Mouse (Mus musculus) natural killer cell, adult 2 months (primary cell): Measurements from ENCODE around the gene 3110018I06Rik.
A peak's percentile ranks its signal among the peaks of the same experiment; 100 is the strongest.

Experiments used
- DNase-seq, 2 experiments: peaks; one replicate each; pipeline ENCODE4 v3.0.0; 2022; ENCODE audit warnings: low spot score in 2 of 2

The 3110018I06Rik gene

DNA sequence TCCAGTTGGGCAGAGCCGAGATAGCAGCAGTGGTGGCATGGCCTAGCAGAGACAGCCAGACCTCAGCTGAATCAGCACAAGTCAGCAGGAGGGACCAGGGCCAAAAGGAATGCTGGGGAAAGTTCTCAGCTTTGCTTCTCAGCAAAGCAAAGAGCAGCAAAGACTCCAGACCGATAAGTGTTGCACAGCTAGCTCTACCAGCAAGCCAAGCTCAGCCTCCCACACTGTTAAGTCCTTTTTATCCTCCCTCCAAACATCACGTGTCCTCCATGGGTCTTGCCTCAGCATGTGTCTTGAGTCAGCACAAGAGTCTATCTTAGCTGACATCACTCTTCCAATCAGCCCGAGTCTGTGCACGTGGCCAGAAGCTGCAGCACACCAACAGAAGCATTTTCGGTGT, at the start of gene 3110018I06Rik:
Gene 3110018I06Rik (plus strand): TSS at position 262 of the 400 bp plus-strand sequence.
- no peak for DNase-seq

DNA sequence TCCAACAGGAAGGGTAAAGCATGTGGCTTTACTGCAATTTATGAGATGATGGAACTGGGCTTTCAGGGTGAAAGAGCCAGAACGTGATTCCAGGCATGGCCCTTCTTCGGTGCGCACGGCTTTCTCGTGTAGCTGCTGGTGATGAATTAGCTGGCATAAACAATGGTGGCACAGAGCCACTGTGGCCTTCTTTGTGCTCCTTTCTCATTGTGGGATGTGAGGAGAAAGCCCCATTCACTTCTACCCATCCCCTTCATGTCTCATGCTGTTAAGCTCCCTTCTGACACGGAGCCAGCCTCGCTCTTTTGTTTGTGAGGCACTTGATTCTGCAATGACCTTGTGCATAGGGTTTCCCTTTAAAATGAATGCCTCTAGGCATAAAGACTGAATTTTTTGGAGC, 43.8 kb upstream of the 3110018I06Rik start:
- no peak for DNase-seq

DNA sequence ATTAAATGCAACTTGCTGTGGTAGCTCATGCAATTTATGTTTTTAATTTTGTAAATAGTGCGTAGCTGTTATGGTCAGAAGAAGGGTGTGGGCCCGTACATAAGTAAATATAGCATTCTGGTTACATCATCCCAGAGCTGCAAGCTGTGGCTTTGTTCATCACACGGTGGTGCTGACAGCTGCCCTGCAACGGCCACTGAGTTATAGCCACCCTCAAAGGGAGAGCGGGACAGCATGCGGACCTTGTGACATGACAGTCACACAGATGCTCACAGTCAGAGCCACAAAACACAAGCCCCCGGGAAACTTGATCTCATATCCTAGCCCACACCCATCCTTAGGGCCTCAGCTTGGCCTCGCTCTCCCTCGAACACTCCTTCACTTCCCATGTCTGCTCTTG, 30.6 kb upstream of the 3110018I06Rik start:
- DNase-seq = no peak

DNA sequence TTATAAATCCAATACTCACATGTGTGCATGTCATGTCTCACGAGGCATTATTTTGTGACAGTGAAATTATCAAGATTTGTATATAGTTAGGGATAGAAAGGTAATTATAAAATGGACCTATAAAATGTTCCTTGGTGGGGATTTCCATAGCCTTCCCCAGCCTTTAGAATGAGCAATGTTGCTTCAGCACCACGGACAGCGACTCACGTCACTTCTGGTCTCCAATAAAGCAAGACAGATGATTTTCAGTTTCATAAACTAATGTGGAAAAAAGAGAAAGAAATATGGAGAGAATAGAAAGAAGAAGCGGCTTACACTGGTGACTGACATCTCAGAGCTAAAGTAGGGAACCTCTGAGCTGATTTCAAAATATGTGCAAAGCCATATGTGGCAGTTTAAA, 23.7 kb upstream of the 3110018I06Rik start:
- DNase-seq = peak in 1 of 2 experiments; percentile 1

DNA sequence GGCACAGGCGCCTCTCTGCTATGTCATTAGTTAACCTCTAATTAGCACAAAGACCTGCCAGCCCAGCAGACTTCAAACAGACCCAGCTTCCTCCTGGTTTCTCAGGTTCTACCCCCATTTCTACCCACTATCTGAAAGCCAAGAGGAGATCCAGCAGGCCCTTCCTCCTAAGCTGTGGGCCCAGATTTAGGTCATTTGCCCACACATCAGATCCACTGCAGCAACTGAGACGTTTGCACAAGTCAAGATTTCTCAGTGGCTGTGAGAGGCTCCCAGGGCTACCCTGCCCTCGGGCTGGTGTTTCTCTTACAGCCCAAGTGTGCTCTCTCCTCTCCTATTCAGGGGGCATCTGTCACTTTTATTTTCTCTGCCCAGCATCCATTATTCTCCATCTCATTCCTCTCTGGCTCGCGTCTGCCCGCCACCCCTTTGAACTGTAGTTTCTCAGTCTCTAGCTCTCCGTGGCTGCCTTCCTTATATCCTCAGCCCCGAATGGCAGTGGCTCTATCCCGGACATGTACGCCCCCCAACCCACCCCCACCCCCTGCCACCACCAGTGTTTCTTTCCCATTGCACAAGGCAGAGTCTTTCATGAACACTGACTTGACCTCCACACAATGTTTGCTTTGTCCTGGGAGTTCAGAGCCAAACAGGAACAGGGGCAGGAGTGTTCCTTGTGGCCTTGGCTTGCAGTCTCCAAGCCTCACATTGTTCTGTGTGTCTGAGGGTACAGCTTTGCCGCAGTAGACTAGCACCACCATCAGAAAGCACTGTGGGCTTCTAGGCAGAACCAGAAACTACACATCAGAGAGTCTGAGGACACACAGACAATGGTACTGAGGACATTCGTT, 11.8 kb upstream of the 3110018I06Rik start:
- no peak for DNase-seq

DNA sequence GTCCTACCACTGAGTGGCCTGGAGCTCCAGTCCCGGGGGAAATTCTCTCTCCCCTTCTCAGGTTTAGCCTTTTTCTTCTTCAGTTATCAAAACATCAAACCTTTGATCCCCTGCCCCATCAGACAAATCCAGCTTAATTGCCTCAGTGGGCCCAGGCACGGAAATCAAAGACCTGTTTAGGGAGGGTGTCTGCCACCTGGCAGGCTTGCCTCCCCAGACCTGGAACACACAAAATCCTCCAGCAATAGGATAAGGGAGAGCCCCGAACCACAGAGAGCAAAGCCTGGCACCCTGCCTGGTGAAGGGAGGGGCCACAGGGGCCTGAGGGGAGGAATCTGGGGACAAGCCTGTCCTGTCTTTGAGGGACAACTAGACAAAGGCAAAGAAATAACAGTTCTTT, 9.1 kb upstream of the 3110018I06Rik start:
- DNase-seq = no peak

DNA sequence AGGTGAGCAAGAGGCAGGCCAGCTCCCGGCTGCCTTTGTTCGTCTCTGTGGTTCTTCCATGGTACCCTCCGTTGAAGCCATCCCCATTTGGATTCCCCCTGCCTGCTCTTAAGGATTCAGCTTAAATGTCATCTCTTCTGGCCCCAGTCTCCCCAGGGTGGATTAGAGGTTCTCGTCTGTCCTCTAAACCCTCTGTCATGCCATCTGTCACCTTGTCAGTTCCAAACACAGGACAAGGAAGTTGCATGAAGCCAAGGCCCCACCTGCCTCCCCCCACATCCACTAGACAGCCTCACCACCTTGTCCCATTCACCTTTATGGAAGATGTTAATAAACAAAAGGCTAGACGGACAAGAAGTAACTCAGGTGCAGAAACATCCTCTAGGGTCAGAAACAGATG, 5.4 kb upstream of the 3110018I06Rik start:
- DNase-seq = no peak

DNA sequence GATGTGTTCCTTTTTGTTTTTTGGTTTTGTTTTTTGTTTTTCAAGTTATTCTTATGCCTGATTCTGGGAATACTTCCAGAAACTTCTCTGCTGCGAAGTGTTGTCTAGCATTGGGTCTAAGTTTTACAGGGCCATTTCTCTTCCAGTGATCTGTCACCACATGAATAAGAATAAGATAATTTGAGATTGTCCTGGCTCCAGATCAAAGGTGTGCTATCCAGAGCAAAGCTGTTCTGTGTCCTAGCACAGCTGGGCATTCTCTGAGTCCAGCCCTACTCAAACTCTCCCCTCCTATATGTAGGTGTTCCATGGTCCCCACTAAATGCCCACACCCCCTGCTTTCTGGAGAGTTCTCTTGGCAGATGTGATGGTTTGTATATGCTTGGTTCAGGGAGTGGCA, 2.9 kb downstream of the 3110018I06Rik start:
- no peak for DNase-seq

DNA sequence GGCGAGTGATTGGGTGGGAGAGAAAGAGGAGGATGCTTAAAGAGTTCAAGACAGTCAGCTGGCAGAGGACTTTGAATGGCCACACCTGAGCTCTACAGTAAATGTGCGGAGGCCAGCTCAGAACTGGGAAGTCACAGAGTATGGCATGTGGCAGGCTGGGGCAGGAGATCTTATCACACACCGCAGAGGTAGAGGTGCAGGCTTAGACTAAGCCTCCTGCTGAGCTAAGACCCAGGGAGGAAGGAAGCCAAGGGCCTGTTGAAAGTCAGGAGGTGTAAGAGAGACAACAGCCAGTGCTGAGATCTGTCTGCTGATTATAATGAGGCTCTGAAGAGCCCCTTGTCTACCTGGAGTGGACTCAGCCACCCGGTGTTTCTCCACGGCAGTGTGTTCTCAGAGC, 8.5 kb downstream of the 3110018I06Rik start:
- no peak for DNase-seq

DNA sequence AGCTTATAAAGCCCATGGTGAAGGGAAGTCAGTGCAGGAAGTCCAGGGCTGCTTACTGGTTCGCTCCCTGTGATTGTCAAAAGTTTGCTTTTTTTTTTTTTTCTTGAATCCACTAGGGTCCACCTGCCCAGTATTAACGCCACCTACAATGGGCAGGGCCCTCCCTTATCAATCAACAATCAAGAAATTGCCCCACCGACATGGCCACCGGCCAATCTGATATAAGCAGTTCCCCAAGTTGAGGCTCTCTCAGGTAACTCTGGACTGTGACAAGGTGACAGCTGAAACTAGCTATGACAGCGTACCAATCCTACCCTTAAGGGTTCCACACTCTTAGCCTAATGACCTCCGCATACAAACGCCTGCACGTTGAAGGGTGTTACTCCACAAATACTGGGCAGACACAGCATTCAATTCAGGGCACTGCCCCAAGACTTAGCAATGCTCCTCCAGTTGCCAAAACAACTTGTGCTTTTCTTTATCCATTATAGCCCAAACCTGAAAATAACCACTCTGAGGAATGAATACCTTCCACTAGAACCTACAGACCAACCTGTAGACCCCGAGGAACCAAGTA, 21.3 kb downstream of the 3110018I06Rik start:
- DNase-seq = no peak

DNA sequence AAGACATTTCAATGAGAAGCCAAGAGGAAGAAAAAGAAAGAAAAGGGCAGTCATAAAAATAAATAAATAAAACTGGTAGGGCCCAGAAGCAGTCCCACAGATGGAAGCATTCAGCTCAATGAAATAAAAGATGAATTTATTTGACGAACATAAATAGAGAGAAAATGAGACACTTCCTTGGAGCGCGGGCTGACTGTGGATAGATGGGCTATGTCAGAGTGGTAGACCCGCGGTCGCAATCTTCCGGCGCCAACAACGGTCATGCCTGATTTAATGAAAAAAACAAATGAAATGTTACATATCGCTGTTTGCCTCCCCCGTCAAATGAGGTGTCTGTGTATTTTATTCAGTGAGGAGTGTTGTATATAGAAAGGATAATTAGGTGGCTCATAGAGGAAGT, 22.7 kb downstream of the 3110018I06Rik start:
- DNase-seq = no peak

DNA sequence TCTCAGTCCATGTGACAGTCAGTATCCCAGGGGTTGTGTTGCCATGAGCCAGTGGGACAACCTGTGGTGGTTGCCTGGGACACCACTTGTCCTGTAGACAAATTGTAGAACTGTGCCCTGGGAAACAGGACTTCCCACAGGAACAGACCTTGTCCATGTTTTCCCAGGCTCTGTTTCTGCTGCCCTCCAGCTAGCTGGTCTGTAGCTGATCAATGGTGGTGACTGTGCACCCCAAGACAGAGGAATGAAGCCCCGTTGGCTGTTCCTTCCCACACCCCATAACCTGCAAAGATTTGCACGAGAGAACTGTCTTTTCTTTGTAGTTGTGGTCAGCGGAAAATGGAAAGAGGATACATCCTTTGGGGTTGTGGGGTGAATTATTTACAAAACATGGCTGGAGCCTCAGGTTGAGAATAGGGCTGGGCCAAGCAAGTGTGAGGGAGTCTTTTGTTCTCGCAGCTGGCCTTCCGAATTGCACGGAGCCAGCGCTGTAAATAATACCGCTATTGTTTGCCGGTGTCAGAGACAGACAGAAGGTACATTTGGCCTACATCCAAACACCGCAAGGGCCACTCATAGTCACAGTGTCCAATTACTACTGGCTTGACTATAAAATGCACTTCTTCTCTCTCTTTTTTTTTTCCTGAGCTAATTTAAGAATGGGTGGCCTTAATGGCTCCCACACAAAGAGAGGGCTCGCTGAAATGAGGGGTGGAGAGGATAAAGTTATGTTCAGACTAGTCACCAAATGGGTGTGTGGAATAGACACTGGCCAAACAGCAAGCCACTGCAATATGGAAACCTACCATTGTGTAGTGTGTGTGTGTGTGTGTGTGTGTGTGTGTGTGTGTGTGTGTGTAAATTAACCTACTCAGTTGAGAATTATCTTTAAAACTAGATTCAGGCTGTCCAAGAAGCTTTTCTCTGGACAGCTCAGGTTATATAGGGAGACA, 28.1 kb downstream of the 3110018I06Rik start:
- no peak for DNase-seq

DNA sequence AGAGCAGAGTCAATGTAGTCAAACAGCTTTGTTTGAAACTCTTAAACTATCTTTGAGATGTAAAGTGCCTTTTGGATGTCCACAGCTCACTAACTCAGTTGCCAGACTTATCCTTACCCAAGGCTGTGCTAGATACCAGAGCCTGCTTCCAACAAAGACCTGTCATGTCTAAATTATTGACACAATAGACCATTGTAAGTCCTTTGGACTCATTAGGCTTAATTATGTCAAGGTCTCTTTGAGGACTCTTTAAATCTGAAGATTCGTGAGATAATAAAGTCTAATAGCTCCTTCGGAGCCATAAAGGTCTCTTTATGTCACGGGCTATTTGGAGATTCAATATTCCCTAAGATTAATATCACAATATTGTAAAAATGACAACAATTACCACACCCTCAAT, 32.5 kb downstream of the 3110018I06Rik start:
- no peak for DNase-seq

DNA sequence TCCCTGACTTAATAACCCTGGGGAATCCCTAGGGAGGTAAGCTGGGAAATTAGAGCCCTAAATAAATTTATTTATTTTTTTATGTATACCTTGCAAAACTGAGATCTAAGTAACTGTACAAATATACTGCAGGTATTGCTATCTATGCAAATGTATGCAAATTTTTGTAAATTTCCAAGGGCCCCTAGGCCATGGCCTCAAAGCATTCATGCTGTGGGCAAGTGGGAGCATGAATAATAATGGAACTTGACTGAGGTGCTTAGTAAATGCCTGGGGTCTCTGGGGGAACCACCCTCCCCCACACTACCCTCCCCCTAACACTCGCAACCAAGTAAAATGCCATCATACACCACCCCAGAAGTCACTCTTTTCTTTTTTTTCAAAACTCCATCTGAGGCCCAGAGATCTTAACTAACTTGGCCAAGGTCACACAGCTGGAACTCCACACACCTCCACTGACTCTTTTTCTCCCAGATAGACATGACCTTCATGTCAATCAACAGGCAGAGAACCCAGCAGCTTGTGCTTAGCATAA, 40.0 kb downstream of the 3110018I06Rik start:
- DNase-seq = no peak

DNA sequence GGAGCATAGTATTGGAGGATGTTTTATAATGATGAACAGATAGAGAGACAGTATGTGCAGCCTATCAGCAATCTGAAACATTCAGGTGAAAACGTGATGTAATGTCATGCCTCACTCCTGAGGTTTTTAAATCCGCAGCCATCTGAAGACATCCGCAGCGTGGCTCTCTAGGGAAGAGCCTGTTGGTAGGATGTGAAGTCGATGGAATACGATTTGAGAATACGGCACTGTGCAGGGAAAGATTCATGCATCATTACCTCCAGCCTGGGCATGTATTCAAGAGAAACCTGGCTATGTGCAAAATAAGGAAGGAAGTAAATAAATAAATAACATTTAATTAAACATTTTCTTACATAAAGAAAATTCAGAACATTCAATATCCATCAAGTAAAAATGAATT, 44.4 kb downstream of the 3110018I06Rik start:
- no peak for DNase-seq
